Mouse (Mus musculus): ENCODE results near the gene Hpse2.

DNA sequence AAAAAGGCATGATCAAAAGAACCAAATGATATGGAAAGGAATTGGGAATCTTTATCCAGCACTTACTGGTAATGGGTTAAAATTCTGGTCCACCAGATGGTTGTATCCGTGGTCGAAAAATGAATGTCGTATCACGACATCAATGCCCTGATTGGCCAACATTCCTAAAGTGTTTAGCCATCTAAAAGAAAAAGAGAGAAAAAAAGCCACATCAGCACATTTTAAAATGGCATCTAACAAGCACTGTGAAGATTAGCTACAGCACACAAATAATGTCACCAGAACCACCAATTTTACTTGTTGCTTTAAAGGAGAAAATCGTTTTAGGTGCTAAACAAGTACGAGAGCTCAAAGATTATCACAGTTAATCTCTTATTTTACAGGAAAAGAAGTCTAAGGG is 479.6 kb downstream of the Hpse2 start:
- TF ChIP-seq CTCF (IDR thresholded peaks at IDR 0.05; ENCODE audit: insufficient read depth, low read depth, low read length), result no peak
- TF ChIP-seq POLR2A (IDR thresholded peaks at IDR 0.05; ENCODE audit: insufficient read depth, low read depth, low read length), result no peak

Measured in olfactory bulb, adult 2 months (tissue).